Mouse (Mus musculus) heart, postnatal 4 days (tissue): Measurements from ENCODE around the gene Fryl. TPM values are rescaled to one million over a fixed set of nuclear protein-coding genes. Genes with fewer than 3 reads are reported as not detected.

Experiments
- DNase-seq: peaks from one replicate; pipeline ENCODE4 v3.0.0; 2021
- total RNA-seq, 2 experiments: library from RNA; stranded (reverse); gene quantifications; 2 replicates each; pipeline ENCODE4 v1.2.3; 2021

The Fryl gene
- total RNA-seq, 2 experiments from 2014 or later = 57.0 to 57.9 TPM

- DNase-seq = peak; percentile 70
Measured at GRCm38 (mm10) chr5:73255321-73256251, 833 bp downstream of the Fryl start.

- DNase-seq = no peak
Measured at GRCm38 (mm10) chr5:73254660-73255059, 1.8 kb downstream of the Fryl start.

- DNase-seq = no peak
Measured at GRCm38 (mm10) chr5:73252739-73253138, 3.7 kb downstream of the Fryl start.

- DNase-seq = no peak
Measured at GRCm38 (mm10) chr5:73249341-73249740, 7.1 kb downstream of the Fryl start.

GRCm38 (mm10) chr5:73248211-73248610 lies 8.2 kb downstream of the Fryl start:
- no peak for DNase-seq

GRCm38 (mm10) chr5:73246414-73246813 lies 10.0 kb downstream of the Fryl start:
- DNase-seq = no peak

- peak; percentile 70 for DNase-seq
Measured at GRCm38 (mm10) chr5:73244403-73244802, 12.0 kb downstream of the Fryl start.

- no peak for DNase-seq
Measured at GRCm38 (mm10) chr5:73241966-73242365, 14.5 kb downstream of the Fryl start.

GRCm38 (mm10) chr5:73241332-73241731 lies 15.1 kb downstream of the Fryl start:
- no peak for DNase-seq

- DNase-seq = no peak
Measured at GRCm38 (mm10) chr5:73240391-73240790, 16.0 kb downstream of the Fryl start.

- DNase-seq = no peak
Measured at GRCm38 (mm10) chr5:73236894-73237334, 19.5 kb downstream of the Fryl start.

GRCm38 (mm10) chr5:73235201-73235600 lies 21.2 kb downstream of the Fryl start:
- DNase-seq = no peak

GRCm38 (mm10) chr5:73233018-73233881 lies 23.2 kb downstream of the Fryl start:
- DNase-seq = peak; percentile 51

GRCm38 (mm10) chr5:73232267-73232666 lies 24.2 kb downstream of the Fryl start:
- no peak for DNase-seq

- DNase-seq = no peak
Measured at GRCm38 (mm10) chr5:73231835-73232234, 24.6 kb downstream of the Fryl start.

GRCm38 (mm10) chr5:73230171-73230570 lies 26.2 kb downstream of the Fryl start:
- no peak for DNase-seq

GRCm38 (mm10) chr5:73229467-73229866 lies 27.0 kb downstream of the Fryl start:
- no peak for DNase-seq

- no peak for DNase-seq
Measured at GRCm38 (mm10) chr5:73228291-73229049, 27.9 kb downstream of the Fryl start.

- no peak for DNase-seq
Measured at GRCm38 (mm10) chr5:73227518-73228101, 28.8 kb downstream of the Fryl start.

GRCm38 (mm10) chr5:73223065-73223464 lies 33.4 kb downstream of the Fryl start:
- DNase-seq = no peak

GRCm38 (mm10) chr5:73222397-73222796 lies 34.0 kb downstream of the Fryl start:
- DNase-seq = peak; percentile 66

GRCm38 (mm10) chr5:73221826-73222225 lies 34.6 kb downstream of the Fryl start:
- DNase-seq = no peak
